Mouse (Mus musculus) kidney, adult 2 months (tissue): ENCODE data around the gene Snd1. TPM values are rescaled to one million over a fixed set of nuclear protein-coding genes. Genes with fewer than 3 reads are reported as not detected.

ENCODE experiments used
- DNase-seq: peaks from one replicate; pipeline ENCODE4 v3.0.0; 2021
- H3K27ac ChIP-seq: fragments of 200-500 bp; 2 replicates; pipeline ENCODE4 v1.5.1; 2012; ENCODE audit warnings: low read depth, low read length, control low read depth, inconsistent platforms; ENCODE audit not compliant: insufficient read depth
- H3K27me3 ChIP-seq: fragments of 200-500 bp; replicated peaks from 2 replicates; pipeline ENCODE4 v1.6.1; 2012; ENCODE audit warnings: mild to moderate bottlenecking, moderate library complexity, low read length, inconsistent platforms; ENCODE audit not compliant: control insufficient read depth, insufficient read depth
- H3K36me3 ChIP-seq: fragments of 200-500 bp; 2 replicates; pipeline ENCODE4 v1.6.1; 2012; ENCODE audit warnings: mild to moderate bottlenecking, moderate library complexity, low read length, inconsistent platforms; ENCODE audit not compliant: control insufficient read depth, insufficient read depth
- H3K4me1 ChIP-seq: fragments of 200-500 bp; 2 replicates; pipeline ENCODE4 v1.6.1; 2011; ENCODE audit warnings: low read length; ENCODE audit not compliant: control insufficient read depth, insufficient read depth
- H3K4me3 ChIP-seq: fragments of 200-500 bp; 2 replicates; pipeline ENCODE4 v1.5.1; 2011; ENCODE audit warnings: mild to moderate bottlenecking, low read depth, low read length, control low read depth; ENCODE audit not compliant: insufficient read depth
- CTCF ChIP-seq: fragments of 200-500 bp; conservative IDR thresholded peaks from 2 replicates; pipeline ENCODE4 v1.5.1; 2011; ENCODE audit warnings: low read depth, mild to moderate bottlenecking, control low read depth, low read length, moderate library complexity, mixed read lengths; ENCODE audit not compliant: insufficient read depth, insufficient read length
- POLR2A ChIP-seq: fragments of 200-500 bp; IDR thresholded peaks from one replicate; pipeline ENCODE4 v1.6.1; 2011; ENCODE audit warnings: low read depth, low read length, control low read depth
- WGBS: fragments of 180-500 bp; shearing (Covaris S2); methylation state at CpG from one replicate; pipeline ENCODE4 v1.1.7; 2018; 5-methylcytosine and 5-hydroxymethylcytosine counted together
- polyA plus RNA-seq: library from polyadenylated mRNA; depleted of rRNA; stranded (reverse); fragments of >200 nt; gene quantifications from 2 replicates; pipeline ENCODE4 v1.2.3, GENCODE M21; 2012

Gene Snd1
- polyA plus RNA-seq, 1 experiment = 41.0 TPM

GRCm38 (mm10) chr6:28791809-28792208, 316.9 kb downstream of the Snd1 start:
- TF ChIP-seq POLR2A (no peak), CTCF (no peak)
- DNase-seq = no peak
- Histone ChIP-seq H3K4me1 (no peaks in the 10 kb centered on the region), H3K36me3 (no peaks in the 10 kb centered on the region), H3K4me3 (no peak overlapping the region), H3K27me3 (no peaks in the 10 kb centered on the region), H3K27ac (no peak overlapping the region)
- 78% methylated on average over 3 of the region's 3 CpGs for WGBS

DNA sequence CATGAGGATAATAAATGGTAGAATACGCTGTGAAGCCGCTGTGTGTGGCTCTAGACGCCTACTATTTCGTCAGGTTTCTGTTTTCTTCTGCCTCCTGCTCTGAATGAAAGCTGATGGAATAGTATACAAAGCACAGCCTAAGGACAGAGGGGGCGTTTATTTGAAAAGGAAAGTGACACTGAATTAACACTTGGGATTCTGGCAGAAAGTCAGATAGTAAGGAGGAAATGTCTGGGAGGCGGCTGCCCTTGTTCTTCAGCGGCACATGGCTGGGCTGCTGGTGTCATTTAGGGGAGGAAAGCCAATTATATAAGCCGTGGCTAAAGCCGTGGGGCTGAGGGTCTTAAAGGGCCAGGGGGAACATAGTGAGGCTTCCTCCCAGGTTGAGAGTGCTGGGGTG, 320.4 kb downstream of the Snd1 start:
- TF ChIP-seq CTCF = no peak
- TF ChIP-seq POLR2A = no peak

DNA sequence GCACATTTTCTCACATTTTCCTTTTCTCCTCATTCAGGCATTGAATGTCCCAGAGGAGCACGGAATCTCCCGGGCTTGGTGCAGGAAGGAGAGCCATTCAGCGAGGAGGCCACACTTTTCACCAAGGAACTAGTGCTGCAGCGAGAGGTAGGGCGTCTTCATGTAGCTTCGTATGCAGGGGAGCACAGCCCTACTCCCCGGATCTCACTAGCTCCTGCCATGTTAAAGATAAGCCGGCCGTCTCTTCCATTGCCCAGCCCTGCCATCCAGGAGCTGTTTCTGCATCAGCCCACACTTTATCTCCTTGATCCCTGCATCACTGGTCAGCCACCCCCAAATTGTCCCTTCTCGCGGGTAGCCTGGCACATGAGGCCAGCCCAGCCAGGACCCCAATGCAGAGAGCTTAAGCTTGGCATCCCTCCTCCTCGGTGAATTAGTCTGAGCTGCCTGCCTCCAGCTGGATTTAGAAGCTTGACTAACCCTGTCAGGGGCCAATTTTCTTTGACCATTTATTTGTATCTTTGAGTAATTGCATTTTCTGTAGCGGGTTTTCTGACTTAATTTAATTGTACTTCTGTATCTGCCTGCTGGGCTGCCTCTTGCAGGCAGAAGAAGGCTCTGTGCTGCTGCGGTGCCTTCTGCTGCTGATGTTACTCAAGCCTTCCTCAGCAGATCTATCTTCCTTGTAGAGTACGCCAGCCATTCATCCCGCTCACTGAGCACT, 321.0 kb downstream of the Snd1 start:
- H3K36me3 ChIP-seq = no peaks in the 10 kb centered on the region
- DNase-seq = no peak
- whole genome bisulfite sequencing = 89% methylated on average over 16 of the region's 16 CpGs
- H3K4me1 ChIP-seq = no peaks in the 10 kb centered on the region
- H3K27ac ChIP-seq = no peak overlapping the region
- no peak overlapping the region for H3K4me3 ChIP-seq
- no peaks in the 10 kb centered on the region for H3K27me3 ChIP-seq
- TF ChIP-seq CTCF (no peak), POLR2A (no peak)

More for the DNA sequence above, 320.4 kb downstream of the Snd1 start:
- H3K4me1 ChIP-seq = no peaks in the 10 kb centered on the region
- 66% methylated on average over 9 of the region's 9 CpGs for WGBS
- H3K36me3 ChIP-seq = no peaks in the 10 kb centered on the region
- H3K27me3 ChIP-seq = no peaks in the 10 kb centered on the region
- no peak for DNase-seq
- H3K4me3 ChIP-seq = no peak overlapping the region
- no peak overlapping the region for H3K27ac ChIP-seq

DNA sequence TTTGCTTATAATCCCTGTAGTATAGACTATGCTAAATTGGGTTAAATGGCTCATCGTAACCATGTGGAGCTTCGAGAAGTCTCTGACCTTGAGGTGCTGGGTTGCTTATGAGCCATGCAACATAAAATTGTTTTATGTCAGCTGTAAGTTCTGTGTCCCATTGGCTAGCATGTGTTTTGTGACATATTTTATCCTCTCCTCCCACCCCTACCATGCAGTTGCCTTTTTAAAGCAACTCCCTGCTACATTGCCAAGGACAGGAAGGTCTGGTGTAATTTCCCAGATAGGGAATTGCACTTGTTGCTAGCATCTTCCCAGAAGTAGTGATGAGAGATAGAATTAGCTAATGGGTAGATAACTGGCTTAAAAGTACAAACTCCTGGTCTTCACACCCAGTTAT, 324.9 kb downstream of the Snd1 start:
- Histone ChIP-seq H3K4me1 (no peaks in the 10 kb centered on the region), H3K36me3 (no peaks in the 10 kb centered on the region), H3K27ac (no peak overlapping the region), H3K27me3 (no peaks in the 10 kb centered on the region), H3K4me3 (no peak overlapping the region)
- TF ChIP-seq CTCF = no peak
- no peak for DNase-seq
- 85% methylated on average over 2 of the region's 2 CpGs for WGBS

DNA sequence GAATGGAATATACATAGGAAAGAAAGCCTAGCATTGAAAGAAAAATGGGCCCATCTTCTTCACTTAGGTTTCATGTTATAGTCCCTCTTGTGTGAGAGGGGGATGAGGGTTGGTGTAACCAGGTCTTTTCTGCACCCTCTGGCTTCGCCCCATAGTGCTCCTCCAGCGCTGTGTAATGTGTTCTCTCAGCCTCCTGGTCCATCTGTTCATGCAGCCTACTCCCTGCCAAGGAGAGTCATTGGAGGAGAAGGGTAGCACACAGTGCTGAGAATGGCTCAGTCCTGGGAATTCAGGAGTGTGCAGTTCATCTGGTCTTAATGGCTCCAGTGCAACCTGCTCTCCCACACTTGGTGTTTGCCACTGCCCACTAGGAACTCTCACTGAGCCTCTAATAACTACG, 326.0 kb downstream of the Snd1 start:
- Histone ChIP-seq H3K27me3 (no peaks in the 10 kb centered on the region), H3K36me3 (no peaks in the 10 kb centered on the region), H3K27ac (no peak overlapping the region), H3K4me1 (no peaks in the 10 kb centered on the region), H3K4me3 (no peak overlapping the region)
- TF ChIP-seq POLR2A (no peak), CTCF (no peak)
- WGBS = 86% methylated on average over 3 of the region's 3 CpGs
- DNase-seq = no peak

GRCm38 (mm10) chr6:28803678-28804279, 328.8 kb downstream of the Snd1 start:
- Histone ChIP-seq H3K4me3 (no peak overlapping the region), H3K27me3 (no peaks in the 10 kb centered on the region), H3K36me3 (no peaks in the 10 kb centered on the region), H3K27ac (no peak overlapping the region), H3K4me1 (no peaks in the 10 kb centered on the region)
- 90% methylated on average over 6 of the region's 6 CpGs for WGBS
- no peak for DNase-seq
- TF ChIP-seq POLR2A (no peak), CTCF (no peak)

GRCm38 (mm10) chr6:28804751-28805150, 329.8 kb downstream of the Snd1 start:
- H3K27ac ChIP-seq = no peak overlapping the region

More at GRCm38 (mm10) chr6:28804751-28805150, 329.8 kb downstream of the Snd1 start:
- H3K27me3 ChIP-seq = no peaks in the 10 kb centered on the region
- WGBS = 88% methylated on average over 5 of the region's 5 CpGs
- H3K4me1 ChIP-seq = no peaks in the 10 kb centered on the region
- no peak overlapping the region for H3K4me3 ChIP-seq
- no peaks in the 10 kb centered on the region for H3K36me3 ChIP-seq
- TF ChIP-seq POLR2A (no peak), CTCF (no peak)
- no peak for DNase-seq
